Mouse (Mus musculus): ENCODE results near the gene Slc27a3. TPM values are rescaled to one million over a fixed set of nuclear protein-coding genes. Genes with fewer than 3 reads are reported as not detected.

Gene Slc27a3
- total RNA-seq, 2 experiments from 2014 or later, result 1.9 to 3.3 TPM

DNA sequence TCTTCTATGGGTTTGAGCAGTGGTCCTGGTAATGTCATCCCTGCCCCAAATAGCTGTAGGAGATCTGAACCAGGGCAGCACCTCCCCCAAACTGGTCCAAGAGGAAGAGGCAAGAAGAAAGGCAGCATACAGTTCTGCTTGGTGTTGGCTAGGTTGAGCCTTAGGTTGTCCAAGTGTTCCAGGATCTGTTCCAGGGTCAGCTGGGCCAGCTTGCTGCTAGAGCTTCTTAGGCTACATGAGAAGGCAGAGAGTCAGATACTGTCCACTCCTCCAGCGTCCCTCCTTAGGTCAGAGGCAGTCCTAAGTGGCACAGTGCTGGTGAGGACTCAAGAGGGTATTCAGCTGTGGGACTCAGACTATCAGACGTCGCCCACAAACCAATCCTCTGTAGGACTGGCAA is 2.9 kb upstream of the Slc27a3 start:
- intact Hi-C loops (cut with DNase I), result no loop called here
- no peak for DNase-seq

DNA sequence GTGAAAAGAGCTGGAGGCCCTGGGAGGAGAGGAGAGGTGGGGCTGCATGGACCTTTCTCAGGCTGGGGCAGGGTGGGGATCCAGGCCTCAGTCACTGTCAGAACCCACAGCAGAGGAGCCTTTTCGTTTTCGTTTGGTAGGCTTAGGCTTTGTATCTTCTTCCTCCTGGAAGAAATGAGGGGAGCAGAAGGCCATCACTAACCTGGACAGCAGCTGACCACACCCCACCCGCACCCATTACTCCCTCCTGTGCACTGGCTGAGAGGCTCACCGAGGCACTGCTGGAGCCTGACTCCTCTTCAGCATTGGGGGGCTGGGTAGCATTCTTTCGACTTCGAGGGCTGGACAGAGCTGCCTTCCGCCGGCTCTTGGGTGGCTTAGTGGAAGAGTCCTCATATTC is 2.2 kb upstream of the Slc27a3 start:
- intact Hi-C loops (cut with DNase I), result no loop called here
- no peak for DNase-seq

DNA sequence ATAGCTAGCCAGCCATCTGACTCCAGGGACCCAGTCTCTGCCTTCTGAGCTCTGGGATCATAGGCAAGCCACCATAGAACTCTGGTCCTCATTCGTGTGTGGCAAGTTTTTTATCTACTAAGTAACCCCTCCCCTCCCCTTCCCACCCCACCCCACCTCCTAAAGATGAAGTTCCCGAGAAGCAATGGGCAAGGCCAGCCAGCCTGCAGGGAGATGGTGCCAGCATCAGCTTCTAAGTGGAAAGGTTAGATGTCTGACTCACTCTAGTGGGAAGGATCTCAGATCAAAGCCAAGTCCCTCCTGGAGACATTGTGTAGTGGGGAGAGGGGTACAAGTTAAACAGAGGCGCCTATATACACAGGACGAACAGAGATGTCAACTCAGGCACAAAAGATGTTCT is 1.3 kb upstream of the Slc27a3 start:
- intact Hi-C loops (cut with DNase I), result no loop called here
- no peak for DNase-seq

DNA sequence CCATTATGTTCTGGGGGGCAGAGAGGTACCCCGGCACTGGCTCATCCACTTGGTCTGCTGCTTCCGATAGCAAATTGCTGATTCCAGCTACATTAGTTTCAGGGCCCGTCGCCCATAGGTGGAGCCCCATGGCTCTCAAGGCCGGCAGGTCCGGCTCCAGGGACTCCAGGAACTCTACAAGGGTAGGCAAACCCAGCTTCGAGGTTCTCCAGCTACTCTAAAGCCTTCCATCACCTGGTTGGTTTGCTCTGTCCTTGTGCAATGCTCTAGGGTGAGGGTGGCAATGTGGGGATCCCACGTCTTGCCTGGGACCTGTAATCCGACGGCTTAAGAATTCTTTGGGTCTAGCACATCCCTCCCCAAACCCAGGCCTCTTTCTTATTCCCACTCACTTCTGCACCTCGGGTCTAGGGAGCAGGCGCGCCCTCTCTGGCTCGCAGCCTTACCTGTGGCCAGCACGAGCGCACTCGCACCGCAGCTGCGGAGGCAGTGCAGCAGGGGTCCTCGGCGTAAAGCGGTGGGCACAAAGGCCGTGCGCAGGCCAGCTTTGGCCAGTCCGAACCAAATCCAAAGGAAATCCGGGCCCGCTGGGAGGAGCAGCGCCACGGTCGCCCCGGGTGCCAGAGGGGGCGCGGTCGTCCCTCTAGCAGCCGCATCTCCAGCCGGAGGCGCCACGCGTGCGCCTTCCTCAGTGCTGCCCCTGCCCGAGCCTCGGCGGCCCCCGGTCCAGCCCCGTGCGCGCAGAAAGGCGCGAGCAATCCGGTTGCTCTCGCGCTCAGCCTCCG is 820 bp downstream of the Slc27a3 start:
- intact Hi-C loops (cut with DNase I), result no loop called here
- DNase-seq, result peak; percentile 42 to 62

DNA sequence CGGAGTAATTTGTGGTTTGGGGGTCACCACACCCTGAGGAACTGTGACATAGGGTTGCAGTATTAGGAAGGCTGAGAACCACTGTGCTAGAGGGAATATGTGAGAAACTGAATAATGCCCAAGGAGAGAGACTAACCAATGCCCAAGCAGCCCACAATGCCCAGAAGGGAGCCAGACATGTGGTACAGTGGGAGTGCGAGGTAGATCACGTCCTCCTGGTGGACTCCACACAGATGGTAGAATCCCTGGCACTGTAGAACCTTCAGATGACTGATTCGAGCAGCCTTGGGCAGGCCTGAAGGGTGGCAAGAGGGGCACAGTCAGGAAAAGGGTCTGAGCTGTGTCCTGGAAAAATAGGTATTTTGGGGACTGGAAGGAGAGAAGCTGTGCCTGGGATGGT is 1.5 kb downstream of the Slc27a3 start:
- DNase-seq, result no peak
- intact Hi-C loops (cut with DNase I), result no loop called here

DNA sequence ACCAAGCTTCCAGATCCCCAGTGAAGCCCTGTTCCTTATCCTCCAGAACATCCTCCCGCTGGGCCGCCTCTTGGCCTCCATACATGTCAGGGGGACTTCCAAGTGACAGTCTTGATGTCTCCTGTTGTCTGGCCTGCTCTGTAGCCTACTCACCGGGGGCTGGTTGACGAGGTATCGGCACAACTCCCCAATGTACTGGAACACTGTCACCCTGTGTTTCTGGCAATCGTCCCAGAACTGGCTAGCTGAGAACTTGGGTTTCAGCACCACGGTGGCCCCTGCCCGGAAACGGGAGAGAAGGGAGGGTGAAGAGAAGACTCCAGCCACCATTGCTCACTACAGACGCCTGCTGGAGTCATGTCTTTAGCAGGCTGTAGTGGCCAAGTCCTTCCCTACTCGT is 2.3 kb downstream of the Slc27a3 start:
- DNase-seq, result peak; percentile 33 to 51
- intact Hi-C loops (cut with DNase I), result no loop called here

DNA sequence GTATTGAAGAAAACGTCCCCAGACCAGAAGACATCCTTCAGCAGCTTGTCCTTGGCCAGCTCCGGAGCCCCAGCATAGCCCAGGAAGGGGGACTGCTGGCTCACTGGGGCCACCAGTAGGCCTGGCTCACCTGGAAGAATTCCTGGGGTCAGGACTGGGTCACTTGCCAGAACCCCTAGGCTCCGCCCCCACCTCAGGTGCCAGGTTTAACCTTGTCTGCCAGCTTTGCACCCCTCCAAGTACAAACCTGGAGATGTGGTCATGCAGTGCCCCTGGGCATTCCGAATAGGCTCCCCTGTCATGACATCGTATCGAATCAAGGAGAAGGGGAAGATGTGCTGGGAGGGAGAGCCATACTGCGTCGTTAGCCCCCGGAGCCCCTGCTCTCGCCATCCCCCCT is 2.9 kb downstream of the Slc27a3 start:
- DNase-seq, result no peak
- intact Hi-C loops (cut with DNase I), result no loop called here

DNA sequence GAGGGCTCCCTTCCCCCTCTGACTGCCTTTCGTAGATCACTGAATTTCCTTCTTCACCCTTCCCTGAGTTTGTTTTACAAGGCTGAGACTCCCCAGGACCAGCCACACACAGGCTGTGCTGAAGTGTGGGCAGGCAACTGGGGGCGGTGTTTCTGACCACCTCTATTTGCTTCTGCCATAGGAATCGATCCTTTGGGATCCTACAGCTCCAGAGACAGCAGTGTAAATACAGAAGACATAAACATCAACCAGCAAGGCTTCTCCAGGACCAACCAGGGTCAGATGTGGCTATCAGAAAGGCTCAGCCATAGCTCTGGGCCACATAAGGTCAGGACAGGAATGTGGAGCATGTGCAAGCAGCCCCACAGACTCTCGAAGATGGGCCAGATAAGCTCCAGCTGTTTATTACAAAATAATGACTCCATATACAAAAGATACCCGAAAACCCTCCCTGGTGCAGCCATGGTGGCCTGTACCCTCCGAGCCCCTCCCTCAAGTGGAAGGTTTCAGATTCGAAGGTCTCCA is 4.8 kb downstream of the Slc27a3 start:
- intact Hi-C loops (cut with DNase I), result no loop called here
- DNase-seq, result no peak

DNA sequence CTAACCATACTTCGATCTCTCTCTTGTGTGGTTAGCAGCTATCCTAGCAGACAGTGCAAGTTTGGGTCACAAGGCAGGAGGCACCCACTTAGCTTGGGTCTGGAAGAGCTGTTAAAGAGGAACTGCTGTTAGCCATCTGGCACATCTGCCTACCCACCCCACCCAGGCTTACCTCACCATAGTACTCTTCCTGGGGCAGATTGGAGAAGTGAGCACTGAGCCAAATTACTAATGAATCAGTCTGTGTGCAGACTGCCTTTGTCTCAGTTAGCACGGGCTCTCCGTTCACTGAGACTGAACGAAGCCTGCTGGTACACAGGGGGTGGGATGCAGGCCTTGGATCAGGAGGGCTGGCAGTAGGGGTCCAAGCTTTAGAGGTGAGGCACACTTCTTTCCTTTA is 6.0 kb downstream of the Slc27a3 start:
- no peak for DNase-seq
- intact Hi-C loops (cut with DNase I), result no loop called here

DNA sequence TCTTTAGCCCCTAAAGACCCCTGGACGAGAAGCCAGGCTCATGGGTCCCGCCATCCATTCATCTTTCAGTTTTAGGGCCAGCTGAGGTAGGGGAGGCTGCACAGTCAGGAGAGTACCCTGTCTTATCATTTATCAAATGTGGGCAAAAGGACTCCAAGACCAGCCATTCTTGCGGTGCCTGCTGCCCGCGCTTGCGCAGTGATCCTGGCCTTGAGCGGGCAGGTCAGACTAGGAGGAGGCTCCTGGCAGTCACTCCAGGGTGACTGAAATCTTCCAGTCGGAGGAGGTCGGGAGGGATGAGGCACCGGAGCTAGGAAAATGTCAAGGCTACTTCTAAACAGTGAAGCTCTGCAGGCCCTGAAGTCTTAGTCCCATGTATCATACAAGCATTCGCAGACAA is 8.0 kb downstream of the Slc27a3 start:
- no peak for DNase-seq
- intact Hi-C loops (cut with DNase I), result no loop called here

DNA sequence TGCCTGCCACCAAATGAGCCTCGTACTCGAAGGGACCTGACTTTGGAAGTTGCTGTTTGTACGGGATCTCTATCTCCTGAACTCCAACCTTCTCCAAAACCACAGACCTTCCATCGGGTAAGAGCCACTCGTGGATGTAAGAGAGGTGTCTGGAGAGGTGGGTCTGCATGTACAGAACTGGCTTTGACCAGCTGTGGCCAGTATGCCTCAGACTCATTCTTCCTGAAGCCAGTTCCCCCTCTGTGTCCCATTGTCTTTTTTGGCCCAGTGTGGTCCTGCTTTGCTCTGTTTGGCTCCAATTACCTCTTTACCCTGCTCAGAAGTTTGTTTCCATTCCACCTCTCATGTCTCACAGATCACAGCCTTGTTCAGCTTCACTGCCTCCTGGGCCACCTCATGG is 11.2 kb downstream of the Slc27a3 start:
- no peak for DNase-seq
- intact Hi-C loops (cut with DNase I), result no loop called here

DNA sequence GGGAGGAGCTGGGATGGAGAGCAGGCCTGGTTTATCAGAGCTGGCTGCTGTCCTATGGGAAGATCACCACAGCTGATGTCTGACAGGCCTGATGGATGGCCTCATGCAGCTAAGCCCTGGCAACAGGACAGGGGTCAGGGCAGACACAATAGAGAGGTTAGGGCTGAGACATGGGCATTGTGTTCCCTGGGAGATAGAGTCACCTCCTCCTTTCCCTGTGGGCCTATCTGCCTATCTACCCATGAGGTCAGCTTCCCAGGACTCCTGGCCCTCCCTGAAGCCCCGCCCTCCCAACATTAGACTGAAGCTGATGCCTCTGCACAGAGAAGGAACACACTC is 13.5 kb downstream of the Slc27a3 start:
- intact Hi-C loops (cut with DNase I), result no loop called here
- no peak for DNase-seq

DNA sequence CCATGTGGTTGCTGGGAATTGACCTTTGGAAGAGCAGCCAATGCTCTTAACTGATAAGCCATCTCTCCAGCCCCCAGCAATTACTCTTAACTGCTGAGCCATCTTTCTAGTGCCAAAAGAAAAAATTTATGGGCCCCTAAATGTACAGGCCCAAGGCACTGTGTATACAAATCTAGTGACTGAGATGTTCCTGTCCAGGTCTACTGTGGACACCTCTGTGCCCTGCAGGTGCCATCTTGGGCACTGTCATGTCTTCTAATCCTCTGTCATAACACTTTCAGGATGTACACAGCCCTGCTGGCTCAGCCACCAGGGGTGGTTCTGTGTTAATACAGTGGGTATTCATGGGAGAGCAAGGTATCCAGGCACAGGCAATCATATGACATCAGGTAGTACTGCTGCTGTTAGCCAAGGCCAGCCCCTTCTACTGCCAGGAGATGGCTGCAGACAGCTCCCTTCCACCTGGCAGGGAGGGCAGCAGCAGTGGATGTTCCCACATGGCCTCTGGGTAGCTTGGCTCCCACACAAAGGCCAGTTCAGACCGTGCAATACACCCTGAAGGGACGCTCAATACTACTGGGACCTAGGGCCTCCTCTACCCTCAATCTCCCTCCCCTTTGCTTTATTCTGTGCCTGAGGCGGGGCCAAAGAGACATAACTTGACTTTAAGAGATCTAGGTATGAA is 14.0 kb downstream of the Slc27a3 start:
- no peak for DNase-seq
- intact Hi-C loops (cut with DNase I), result no loop called here

DNA sequence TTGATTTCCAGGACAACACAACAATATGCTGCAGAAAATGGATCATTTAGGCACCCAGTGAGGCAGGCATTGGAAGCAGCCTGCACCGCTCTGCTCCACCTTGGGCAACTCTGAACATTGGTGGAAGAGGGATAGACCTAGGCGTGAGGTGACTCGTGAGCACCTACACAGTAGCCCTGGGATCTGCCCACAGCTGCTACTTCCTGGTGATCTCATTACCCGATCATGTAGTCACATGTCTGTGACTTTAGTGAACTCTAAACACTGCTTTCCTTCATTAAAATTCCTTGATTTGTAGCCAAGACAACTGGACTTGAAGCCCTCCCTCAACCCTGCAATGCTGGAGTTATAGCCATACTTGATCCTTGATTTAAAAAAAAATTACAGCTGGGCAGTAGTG is 15.4 kb downstream of the Slc27a3 start:
- intact Hi-C loops (cut with DNase I), result no loop called here
- no peak for DNase-seq

DNA sequence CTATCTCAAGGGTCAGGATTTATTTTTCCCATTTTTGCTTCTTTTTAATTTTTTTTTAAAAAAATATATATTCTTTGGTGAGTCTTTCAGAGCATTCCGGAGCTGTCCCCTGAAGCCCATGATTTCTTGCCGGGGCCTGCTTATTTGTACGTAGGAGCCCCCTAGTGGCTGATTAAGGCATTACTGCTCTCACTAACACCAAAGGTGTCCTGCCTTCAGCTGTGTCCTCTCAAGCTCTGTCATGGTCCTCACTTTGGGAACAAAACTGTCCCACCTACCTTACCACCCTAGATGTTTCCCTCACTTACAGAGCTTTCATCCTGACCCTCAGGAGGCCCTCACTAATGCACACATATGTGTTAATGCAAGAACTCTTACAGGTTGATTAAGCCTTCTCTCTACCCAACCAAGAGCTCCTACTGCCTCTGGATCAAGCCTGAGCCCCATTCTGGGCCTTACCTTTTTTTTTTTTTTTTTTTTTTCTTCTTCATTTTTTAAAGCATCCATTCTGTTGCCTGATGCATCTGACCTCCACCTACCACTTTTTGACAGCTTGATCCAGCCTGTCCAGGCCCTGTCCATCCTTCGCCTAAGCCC is 16.2 kb downstream of the Slc27a3 start:
- peak; percentile 88 to 91 for DNase-seq
- intact Hi-C loops (cut with DNase I), result loop anchor here (1.0 to 2.0 kb wide), 3 partner anchors 83 to 153 kb away; partner anchors contain the start of gene Dennd4b

DNA sequence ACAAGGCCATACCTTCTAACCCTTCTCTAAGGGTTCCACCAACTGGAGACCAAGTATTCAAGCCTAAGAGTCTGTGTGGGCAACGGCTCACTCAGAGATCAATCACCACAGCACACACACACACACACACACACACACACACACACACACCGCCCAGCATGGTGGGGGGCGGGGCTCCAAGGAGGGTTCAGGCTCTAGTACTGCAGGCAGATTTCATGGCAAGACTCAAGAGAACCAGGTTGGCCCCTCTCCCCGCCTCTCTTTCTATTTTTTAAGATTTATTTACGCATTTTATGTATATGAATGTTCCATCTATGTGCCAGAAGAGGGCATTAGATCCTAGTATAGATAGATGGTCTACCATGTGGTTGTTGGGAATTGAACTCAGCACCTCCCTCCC is 16.9 kb downstream of the Slc27a3 start:
- no peak for DNase-seq
- intact Hi-C loops (cut with DNase I), result loop anchor here (1.0 to 2.0 kb wide), 3 partner anchors 82 to 153 kb away; partner anchors contain the start of gene Dennd4b

DNA sequence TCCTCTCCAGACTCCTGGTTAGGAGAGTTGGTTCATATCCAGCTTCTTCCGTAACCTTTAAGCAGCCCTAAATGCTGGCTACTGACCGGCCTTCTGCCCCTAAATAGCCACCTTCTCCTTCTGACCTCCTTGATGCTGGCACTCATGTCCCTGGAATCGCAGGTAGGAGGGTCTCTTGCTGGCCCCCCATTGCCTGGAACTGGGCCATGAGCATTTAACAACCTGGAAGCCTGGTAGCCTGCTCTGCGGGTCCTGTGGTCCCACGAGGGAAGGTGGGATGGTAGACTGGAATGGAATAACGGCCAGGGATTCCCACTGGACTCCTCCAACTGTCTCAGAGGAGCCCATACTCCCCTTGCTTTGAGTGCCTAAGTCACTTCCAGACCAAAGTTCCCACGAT is 17.9 kb downstream of the Slc27a3 start:
- no peak for DNase-seq
- intact Hi-C loops (cut with DNase I), result loop anchor here (2.0 kb wide), 1 partner anchor 81 kb away; no protein-coding TSS in a partner anchor

DNA sequence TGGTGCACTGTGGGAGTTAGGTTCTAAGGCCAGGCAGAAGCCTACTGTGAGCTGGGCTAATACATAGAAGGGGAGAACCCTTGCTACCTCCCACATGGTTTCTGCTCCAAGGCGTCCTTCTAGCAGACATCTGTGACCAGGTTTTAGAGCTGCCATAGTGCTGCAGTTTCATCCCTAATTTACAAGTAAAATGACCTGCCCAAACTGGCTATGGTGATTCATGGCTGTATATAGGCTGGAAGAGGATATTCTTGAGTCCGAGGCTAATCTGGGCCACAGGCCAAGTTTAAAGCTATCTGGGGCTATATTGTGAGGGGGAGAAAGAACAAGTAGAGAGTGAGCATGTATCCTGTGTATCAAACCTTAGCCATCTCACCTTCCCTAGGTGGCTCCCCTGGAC is 20.7 kb downstream of the Slc27a3 start:
- intact Hi-C loops (cut with DNase I), result no loop called here

DNA sequence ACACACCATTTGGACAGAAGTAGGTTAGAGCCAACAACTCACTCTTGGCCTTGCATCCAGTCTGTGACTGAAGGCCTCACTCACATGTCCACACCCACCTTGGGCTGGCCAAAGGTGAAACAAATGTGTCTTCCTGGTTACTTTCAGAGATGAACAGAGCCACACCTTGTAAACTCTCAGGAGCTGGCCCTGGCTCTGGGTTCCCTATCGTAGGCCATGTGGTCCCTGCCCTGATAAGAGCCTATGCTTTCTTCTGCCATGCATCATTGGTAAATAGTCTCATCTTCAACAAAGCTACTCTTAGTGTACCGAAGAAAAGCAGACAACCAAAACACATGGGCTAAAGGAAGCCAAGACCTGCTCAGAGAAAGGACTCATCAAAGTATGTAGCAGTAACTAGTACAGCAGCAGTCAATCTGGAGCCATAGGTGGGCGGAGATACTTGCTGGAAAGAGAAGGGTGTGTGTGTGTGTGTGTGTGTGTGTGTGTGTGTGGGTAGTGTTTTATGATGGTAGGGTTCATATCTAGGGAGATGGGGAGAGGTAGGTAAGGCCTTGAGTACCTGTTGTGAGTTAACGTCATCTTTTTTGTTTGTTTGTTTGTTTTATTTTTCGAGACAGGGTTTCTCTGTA is 22.6 kb downstream of the Slc27a3 start:
- intact Hi-C loops (cut with DNase I), result no loop called here
- no peak for DNase-seq

More for the DNA sequence above, 20.7 kb downstream of the Slc27a3 start:
- DNase-seq, result no peak

DNA sequence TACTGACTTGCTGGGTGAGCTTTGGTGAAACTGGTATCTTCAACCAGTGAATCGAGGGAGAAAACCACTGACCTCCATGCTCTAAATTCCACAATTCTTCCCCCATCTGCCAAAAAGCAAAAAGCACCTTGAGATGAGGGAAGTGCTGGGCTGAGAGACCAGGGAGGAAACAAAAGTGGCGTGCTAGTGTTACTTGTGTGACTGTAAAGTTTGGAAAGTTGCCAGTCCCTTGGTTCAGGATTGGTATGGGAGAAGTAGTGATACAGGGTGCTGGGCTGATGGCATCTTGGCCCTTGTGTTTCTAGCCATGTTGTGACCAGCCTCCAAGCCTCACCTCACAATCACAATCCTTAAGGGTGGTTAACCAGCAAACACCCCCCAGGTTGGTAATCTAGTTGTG is 27.4 kb downstream of the Slc27a3 start:
- no peak for DNase-seq
- intact Hi-C loops (cut with DNase I), result no loop called here

DNA sequence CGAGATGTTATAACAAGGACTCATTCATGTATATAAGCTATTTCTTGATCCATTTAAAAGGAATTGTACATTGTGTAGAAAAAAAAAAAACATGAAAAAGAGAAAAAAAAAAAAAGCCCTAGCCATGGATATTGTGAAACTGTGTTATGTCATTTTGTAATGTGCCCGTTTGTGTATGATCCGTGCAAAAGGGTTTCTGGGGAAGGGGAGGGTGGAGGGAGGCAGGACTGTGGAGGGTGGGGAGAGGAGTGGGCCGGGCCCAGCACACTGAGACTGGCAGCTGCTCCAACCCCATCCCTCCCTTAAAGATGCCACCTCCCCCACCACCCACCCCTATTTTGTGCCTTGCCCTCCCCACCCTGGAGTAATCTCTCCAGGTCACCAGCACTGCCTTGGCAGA is 28.3 kb downstream of the Slc27a3 start:
- DNase-seq, result no peak
- intact Hi-C loops (cut with DNase I), result no loop called here

All from heart, postnatal 10 days (tissue).